Mouse (Mus musculus) spleen, adult 2 months (tissue): ENCODE results near the gene Clk3. TPM values are rescaled to one million over a fixed set of nuclear protein-coding genes. Genes with fewer than 3 reads are reported as not detected.

Experiments used
- DNase-seq, 2 experiments: peaks; one replicate each; pipeline versions ENCODE4 v3.0.0 to v3.0.0-alpha.2; 2012 to 2021; ENCODE audit warnings: low spot score in 2 of 2, low read depth in 1 of 2
- H3K27ac ChIP-seq: fragments of 200-500 bp; 2 replicates; pipeline ENCODE4 v1.5.1; 2012; ENCODE audit warnings: low read length, inconsistent platforms; ENCODE audit not compliant: insufficient read depth
- H3K27me3 ChIP-seq: fragments of 200-500 bp; 2 replicates; pipeline ENCODE4 v1.6.1; 2012; ENCODE audit warnings: mild to moderate bottlenecking, moderate library complexity, low read length, inconsistent platforms; ENCODE audit not compliant: control insufficient read depth, insufficient read depth
- H3K36me3 ChIP-seq: fragments of 200-500 bp; 2 replicates; pipeline ENCODE4 v1.6.1; 2012; ENCODE audit warnings: mild to moderate bottlenecking, low read length, inconsistent platforms; ENCODE audit not compliant: control insufficient read depth, insufficient read depth
- H3K4me1 ChIP-seq: fragments of 200-500 bp; 2 replicates; pipeline ENCODE4 v1.6.1; 2011; ENCODE audit warnings: inconsistent platforms; ENCODE audit not compliant: control insufficient read depth, insufficient read depth, insufficient read length
- H3K4me3 ChIP-seq: fragments of 200-500 bp; 2 replicates; pipeline ENCODE4 v1.5.1; 2011; ENCODE audit warnings: mild to moderate bottlenecking, inconsistent platforms; ENCODE audit not compliant: insufficient read depth, insufficient read length; ENCODE audit errors: extremely low read depth
- CTCF ChIP-seq: fragments of 200-500 bp; IDR thresholded peaks from 2 replicates; pipeline ENCODE4 v1.5.1; 2011; ENCODE audit warnings: mild to moderate bottlenecking, inconsistent platforms; ENCODE audit not compliant: insufficient read depth, insufficient read length, insufficient replicate concordance; ENCODE audit errors: extremely low read depth
- POLR2A ChIP-seq: fragments of 200-500 bp; IDR thresholded peaks from 2 replicates; pipeline ENCODE4 v1.6.1; 2011; ENCODE audit warnings: low read depth, low read length, inconsistent platforms
- WGBS: fragments of 180-500 bp; shearing (Covaris S2); methylation state at CpG from one replicate; pipeline ENCODE4 v1.1.7; 2018; 5-methylcytosine and 5-hydroxymethylcytosine counted together
- polyA plus RNA-seq: library from polyadenylated mRNA; depleted of rRNA; stranded (reverse); fragments of >200 nt; gene quantifications from 2 replicates; pipeline ENCODE4 v1.2.3, GENCODE M21; 2012

Clk3 gene
- polyA plus RNA-seq, 1 experiment: 99.1 TPM

DNA sequence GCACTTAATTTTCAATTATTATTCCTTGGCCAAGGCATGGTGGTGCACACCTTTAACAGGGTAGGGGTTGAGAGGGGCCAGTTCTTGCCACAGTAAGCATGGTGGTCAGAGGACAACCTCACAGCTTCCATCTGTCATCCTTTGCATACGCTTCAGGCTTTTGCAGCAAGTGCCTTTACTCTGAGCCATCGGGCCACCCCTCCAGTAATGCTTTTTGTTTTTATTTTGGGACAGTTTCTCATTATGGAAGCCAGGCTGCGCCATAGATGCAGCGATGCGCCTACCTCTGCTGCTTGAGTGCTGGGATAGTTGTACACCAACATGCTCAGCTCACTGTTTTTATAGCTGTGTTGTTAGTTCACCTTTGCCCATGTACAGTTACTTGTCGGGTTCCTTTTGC, 32.1 kb downstream of the Clk3 start:
- H3K36me3 ChIP-seq: peaks cover 10% of the 10 kb centered on the region
- H3K27me3 ChIP-seq: no peaks in the 10 kb centered on the region
- no peak overlapping the region for H3K4me3 ChIP-seq
- DNase-seq: no peak
- 96% methylated on average over 6 of the region's 6 CpGs for WGBS
- no peak overlapping the region for H3K27ac ChIP-seq
- H3K4me1 ChIP-seq: no peaks in the 10 kb centered on the region
- TF ChIP-seq POLR2A (no peak), CTCF (no peak)

DNA sequence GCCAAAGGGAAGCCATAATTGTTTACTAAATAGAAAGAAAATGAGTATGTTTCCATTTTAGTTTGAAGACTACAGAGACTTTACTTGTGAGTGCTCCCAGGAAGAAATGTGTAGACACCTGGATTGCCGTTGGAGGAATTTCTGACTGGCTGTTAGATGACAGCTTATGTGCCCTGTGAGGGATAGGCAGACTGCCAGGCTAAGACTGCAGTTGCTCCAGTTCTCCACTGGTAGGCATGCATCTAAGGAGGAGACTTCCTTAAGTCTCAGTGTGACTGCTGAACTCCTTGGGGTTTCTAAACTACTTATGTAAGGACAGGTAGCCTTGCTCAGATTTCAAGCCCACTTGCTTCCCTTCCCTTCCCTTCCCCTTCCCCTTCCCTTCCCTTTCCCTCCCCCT, 37.3 kb downstream of the Clk3 start:
- Histone ChIP-seq H3K36me3 (peaks cover 18% of the 10 kb centered on the region), H3K27ac (no peak overlapping the region), H3K4me1 (no peaks in the 10 kb centered on the region; the same call in 1 of the 2 replicates), H3K27me3 (no peaks in the 10 kb centered on the region), H3K4me3 (no peak overlapping the region)
- no peak for TF ChIP-seq CTCF
- TF ChIP-seq POLR2A: no peak
- whole genome bisulfite sequencing: 86% methylated on average over 1 of the region's 1 CpGs
- DNase-seq: no peak

DNA sequence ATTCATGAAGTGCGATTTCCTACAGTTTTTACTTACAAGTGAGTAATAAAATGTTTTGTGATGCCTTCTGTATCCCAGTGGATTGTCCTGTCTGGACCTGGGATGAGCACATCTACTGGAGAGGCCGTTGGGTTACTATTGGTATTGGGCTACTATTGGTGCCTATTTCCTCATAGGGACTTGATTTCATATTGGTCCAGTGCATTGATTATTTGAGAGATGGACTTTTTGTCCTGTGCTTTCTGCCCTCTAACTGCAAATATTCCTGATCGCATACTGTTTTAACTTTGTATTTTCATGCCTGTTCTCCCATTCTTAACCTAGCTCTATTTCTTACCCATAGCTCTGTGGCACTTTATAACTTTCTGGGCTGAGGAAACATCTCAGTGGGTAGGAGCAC, 41.0 kb downstream of the Clk3 start:
- Histone ChIP-seq H3K4me1 (no peaks in the 10 kb centered on the region; the same call in 1 of the 2 replicates), H3K36me3 (peaks cover 19% of the 10 kb centered on the region), H3K4me3 (no peak overlapping the region), H3K27me3 (no peaks in the 10 kb centered on the region), H3K27ac (no peak overlapping the region)
- DNase-seq: no peak
- TF ChIP-seq CTCF (no peak), POLR2A (no peak)
- WGBS: 96% methylated on average over 3 of the region's 3 CpGs

DNA sequence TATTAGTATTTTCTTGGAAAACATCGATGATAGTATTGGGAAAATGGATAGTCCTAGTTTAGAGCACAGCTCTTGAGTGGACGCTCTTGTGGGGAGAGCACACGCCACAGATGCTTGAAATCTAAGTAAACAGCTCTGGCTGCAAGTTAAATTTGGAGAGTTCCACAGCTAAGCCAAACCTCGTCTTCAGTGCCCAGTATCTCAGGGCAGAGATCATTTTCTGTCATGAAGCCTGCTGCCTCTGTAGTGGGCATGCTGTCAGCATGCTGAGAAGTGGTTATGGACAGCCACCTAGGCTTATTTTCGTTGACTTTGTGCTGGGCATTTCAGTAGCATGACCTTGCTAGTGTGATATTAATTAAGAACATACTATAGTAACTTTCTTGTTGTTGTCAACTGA, 41.9 kb downstream of the Clk3 start:
- Histone ChIP-seq H3K27ac (no peak overlapping the region), H3K27me3 (no peaks in the 10 kb centered on the region), H3K4me3 (no peak overlapping the region), H3K36me3 (peaks cover 18% of the 10 kb centered on the region), H3K4me1 (no peaks in the 10 kb centered on the region; the same call in 1 of the 2 replicates)
- TF ChIP-seq POLR2A (no peak), CTCF (no peak)
- 79% methylated on average over 5 of the region's 5 CpGs for WGBS
- no peak for DNase-seq

DNA sequence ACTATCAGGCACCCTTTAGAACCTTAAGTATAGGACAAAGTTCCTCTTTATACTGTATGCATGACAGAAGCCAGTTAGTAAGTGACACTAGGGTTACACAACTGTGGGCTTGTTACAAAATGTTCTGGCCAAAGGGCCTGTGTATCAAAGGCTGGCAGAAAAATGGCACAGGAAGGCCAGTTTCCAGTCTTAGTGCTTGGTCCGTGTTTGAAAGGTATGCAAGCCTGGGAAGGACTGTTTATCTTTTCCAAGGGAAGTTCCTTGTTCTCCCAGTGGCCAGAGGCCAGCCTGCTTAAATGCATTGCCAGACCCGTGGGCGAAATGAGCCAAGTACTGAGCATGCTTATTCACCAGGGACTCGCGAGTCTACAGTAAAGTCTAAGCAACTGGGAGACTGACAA, 42.3 kb downstream of the Clk3 start:
- Histone ChIP-seq H3K27me3 (no peaks in the 10 kb centered on the region), H3K4me3 (no peak overlapping the region), H3K36me3 (peaks cover 21% of the 10 kb centered on the region), H3K27ac (no peak overlapping the region; the same call in 1 of the 2 replicates), H3K4me1 (no peaks in the 10 kb centered on the region; the same call in 1 of the 2 replicates)
- no peak for TF ChIP-seq CTCF
- no peak for TF ChIP-seq POLR2A
- 47% methylated on average over 5 of the region's 5 CpGs for WGBS
- no peak for DNase-seq

DNA sequence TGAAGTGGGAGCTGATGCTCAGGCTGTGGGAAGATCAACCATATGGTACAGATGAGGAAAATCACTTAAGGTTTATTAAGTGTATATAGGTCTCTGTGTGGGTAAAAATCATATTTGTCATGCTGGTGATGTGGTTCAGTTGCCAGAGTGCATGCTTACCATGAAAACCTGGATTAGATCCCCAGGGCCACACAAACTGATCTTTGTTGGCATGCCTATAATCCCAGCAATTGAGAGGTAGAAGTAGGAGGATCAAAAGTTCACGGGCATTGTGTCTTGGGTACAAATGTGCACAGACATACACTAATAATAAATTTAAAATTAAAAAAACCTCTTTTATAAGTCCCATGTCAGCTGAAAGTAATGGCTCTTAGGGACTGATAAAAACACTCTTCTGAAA, 43.3 kb downstream of the Clk3 start:
- H3K36me3 ChIP-seq: peaks cover 20% of the 10 kb centered on the region
- no peak for TF ChIP-seq POLR2A
- no peak for TF ChIP-seq CTCF
- no peak overlapping the region for H3K4me3 ChIP-seq
- no peaks in the 10 kb centered on the region for H3K27me3 ChIP-seq
- no peak for DNase-seq
- no peaks in the 10 kb centered on the region; the same call in 1 of the 2 replicates for H3K4me1 ChIP-seq
- H3K27ac ChIP-seq: no peak overlapping the region
- WGBS: 82% methylated on average over 1 of the region's 1 CpGs

DNA sequence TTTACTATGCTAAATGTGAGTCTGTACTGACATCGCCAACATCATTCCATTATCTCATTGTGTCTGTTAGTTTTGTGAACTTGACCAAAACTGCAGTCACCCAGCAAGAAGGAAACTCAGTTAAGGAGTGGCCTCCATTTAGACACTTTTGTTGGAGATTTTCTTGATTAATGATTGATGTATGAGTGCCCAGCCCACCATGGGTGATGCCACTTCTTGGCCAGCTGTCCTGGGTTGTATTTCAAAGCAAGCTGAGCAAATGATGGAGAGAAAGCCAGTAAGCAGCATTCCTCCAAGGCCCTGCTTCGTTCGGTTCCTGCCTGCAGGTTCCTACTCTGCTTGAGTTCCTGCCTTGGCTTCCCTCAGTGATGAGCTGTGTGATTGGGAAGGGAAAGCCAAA, 44.9 kb downstream of the Clk3 start:
- Histone ChIP-seq H3K36me3 (peaks cover 26% of the 10 kb centered on the region), H3K4me1 (no peaks in the 10 kb centered on the region; the same call in 1 of the 2 replicates)

More for the DNA sequence above, 44.9 kb downstream of the Clk3 start:
- H3K4me3 ChIP-seq: no peak overlapping the region
- H3K27me3 ChIP-seq: no peaks in the 10 kb centered on the region
- TF ChIP-seq CTCF: no peak
- TF ChIP-seq POLR2A: no peak
- H3K27ac ChIP-seq: no peak overlapping the region
- WGBS: 97% methylated on average over 3 of the region's 3 CpGs
- DNase-seq: no peak
